Mouse (Mus musculus): ENCODE data around the gene Scn4a. TPM values are rescaled to one million over a fixed set of nuclear protein-coding genes. Genes with fewer than 3 reads are reported as not detected.
"Not testable (repeated sequence)": the region's sequence is repeated elsewhere in the genome, so short reads cannot be mapped to it uniquely, and the experiment has no call there.

Scn4a gene
- total RNA-seq, 2 experiments from 2014 or later = 472 to 505 TPM

GRCm38 (mm10) chr11:106359350-106359749 lies 6.3 kb upstream of the Scn4a start:
- no peak for DNase-seq (ENCODE audit: low spot score)

GRCm38 (mm10) chr11:106355382-106356128 lies 2.5 kb upstream of the Scn4a start:
- peak; percentile 53 for DNase-seq (ENCODE audit: low spot score)

GRCm38 (mm10) chr11:106354181-106354580 lies 1.1 kb upstream of the Scn4a start:
- no peak for DNase-seq (ENCODE audit: low spot score)

- no peak for DNase-seq (ENCODE audit: low spot score)
Observed at GRCm38 (mm10) chr11:106351941-106352340, 1.1 kb downstream of the Scn4a start.

GRCm38 (mm10) chr11:106351253-106351652 lies 1.8 kb downstream of the Scn4a start:
- DNase-seq (ENCODE audit: low spot score) = no peak

GRCm38 (mm10) chr11:106350853-106351252 lies 2.2 kb downstream of the Scn4a start:
- peak; percentile 82 for DNase-seq (ENCODE audit: low spot score)

- no peak for DNase-seq (ENCODE audit: low spot score)
Observed at GRCm38 (mm10) chr11:106349772-106350171, 3.3 kb downstream of the Scn4a start.

GRCm38 (mm10) chr11:106344910-106345309 lies 8.2 kb downstream of the Scn4a start:
- DNase-seq (ENCODE audit: low spot score) = no peak

GRCm38 (mm10) chr11:106340990-106341520 lies 12.0 kb downstream of the Scn4a start:
- peak; percentile 81 for DNase-seq (ENCODE audit: low spot score)

- DNase-seq (ENCODE audit: low spot score) = not testable (repeated sequence)
Observed at GRCm38 (mm10) chr11:106339323-106339722, 13.8 kb downstream of the Scn4a start.

- no peak for DNase-seq (ENCODE audit: low spot score)
Observed at GRCm38 (mm10) chr11:106338870-106339269, 14.2 kb downstream of the Scn4a start.

GRCm38 (mm10) chr11:106338029-106338428 lies 15.1 kb downstream of the Scn4a start:
- DNase-seq (ENCODE audit: low spot score) = peak; percentile 53

GRCm38 (mm10) chr11:106334066-106334465 lies 19.0 kb downstream of the Scn4a start:
- DNase-seq (ENCODE audit: low spot score) = peak; percentile 62

GRCm38 (mm10) chr11:106332458-106332857 lies 20.6 kb downstream of the Scn4a start:
- peak; percentile 69 for DNase-seq (ENCODE audit: low spot score)

GRCm38 (mm10) chr11:106329682-106330081 lies 23.4 kb downstream of the Scn4a start:
- peak; percentile 46 for DNase-seq (ENCODE audit: low spot score)

GRCm38 (mm10) chr11:106329128-106329527 lies 24.0 kb downstream of the Scn4a start:
- peak; percentile 52 for DNase-seq (ENCODE audit: low spot score)

- DNase-seq (ENCODE audit: low spot score) = peak; percentile 81
Observed at GRCm38 (mm10) chr11:106328521-106328920, 24.6 kb downstream of the Scn4a start.

GRCm38 (mm10) chr11:106326475-106326874 lies 26.6 kb downstream of the Scn4a start:
- no peak for DNase-seq (ENCODE audit: low spot score)

GRCm38 (mm10) chr11:106325566-106326206 lies 27.4 kb downstream of the Scn4a start:
- DNase-seq (ENCODE audit: low spot score) = peak; percentile 49

GRCm38 (mm10) chr11:106324858-106325257 lies 28.2 kb downstream of the Scn4a start:
- DNase-seq (ENCODE audit: low spot score) = no peak

- no peak for DNase-seq (ENCODE audit: low spot score)
Observed at GRCm38 (mm10) chr11:106318406-106319366, 34.4 kb downstream of the Scn4a start.
